Mouse (Mus musculus): ENCODE measurements around the gene Wnt9a. TPM values are rescaled to one million over a fixed set of nuclear protein-coding genes. Genes with fewer than 3 reads are reported as not detected.

Gene Wnt9a
- polyA plus RNA-seq, 1 experiment = not detected

DNA sequence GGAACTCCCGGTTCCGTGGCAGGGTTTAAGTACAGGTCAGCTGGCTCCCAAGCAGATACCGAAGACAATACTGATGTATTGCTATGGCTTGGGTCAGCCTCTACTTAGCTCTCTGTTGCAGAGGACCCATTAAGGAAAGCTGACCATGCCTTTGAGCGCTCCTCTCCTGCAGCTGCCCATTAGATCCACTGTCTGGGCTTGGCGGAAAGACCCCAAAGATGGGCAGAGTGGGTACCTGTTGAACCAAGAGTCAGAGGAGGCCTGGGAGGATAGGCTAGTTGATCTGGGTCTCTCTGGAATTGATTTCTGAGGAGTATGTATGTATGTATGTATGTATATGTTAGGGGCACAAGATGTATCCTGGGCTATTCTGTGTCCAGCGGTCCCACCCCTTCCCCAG is 1.9 kb downstream of the Wnt9a start:
- H3K4me1 ChIP-seq (ENCODE audit: control insufficient read depth, insufficient read depth, low read length) = peaks cover 38% of the 10 kb centered on the region
- H3K4me3 ChIP-seq (ENCODE audit: insufficient read depth, low read depth, low read length) = no peak overlapping the region
- no peak overlapping the region for H3K27ac ChIP-seq (ENCODE audit: insufficient read depth, low read depth, low read length)
- no peak for TF ChIP-seq CTCF (IDR thresholded peaks at IDR 0.05; ENCODE audit: insufficient read depth, low read depth, low read length)
- TF ChIP-seq POLR2A (IDR thresholded peaks at IDR 0.05; ENCODE audit: insufficient read depth, low read depth, low read length) = no peak
- WGBS = 58% methylated on average over 6 of the region's 6 CpGs

DNA sequence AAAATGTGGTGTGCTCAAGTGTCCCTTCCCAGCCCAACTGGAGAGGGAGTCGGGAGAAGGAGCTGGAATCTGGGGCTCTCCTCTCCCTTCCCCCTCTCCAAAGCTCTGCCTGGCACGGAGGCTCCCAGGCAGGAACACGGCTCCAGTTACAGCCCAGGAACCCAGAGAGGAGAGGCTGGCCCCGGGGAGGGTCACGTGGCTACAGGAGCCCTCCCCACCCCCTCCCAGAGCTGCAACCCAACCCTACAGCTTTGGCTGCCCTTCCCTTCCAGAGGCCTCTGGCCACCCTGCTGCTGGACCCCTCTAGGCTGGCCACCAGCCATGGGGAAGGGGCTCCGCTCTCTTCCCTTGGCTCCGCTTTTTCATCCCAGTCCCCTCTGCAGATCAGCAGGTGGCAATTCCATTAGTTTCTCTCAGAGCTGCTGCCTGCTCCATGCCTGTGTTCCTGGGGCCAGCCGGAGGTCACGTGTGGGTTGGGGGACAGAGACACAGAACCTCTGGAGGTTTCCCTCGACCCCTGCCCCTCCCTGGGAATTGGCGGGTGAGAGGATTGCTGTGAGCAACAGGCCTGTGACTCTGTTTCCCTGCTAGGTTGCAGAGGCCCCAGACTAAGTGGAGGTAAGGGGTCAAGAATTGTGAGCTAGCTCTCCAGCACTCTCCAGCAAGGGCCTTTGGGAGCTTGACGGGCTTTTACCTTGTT is 2.5 kb downstream of the Wnt9a start:
- 50% methylated on average over 12 of the region's 12 CpGs for WGBS
- Histone ChIP-seq H3K4me3 (ENCODE audit: insufficient read depth, low read depth, low read length) (no peak overlapping the region), H3K27ac (ENCODE audit: insufficient read depth, low read depth, low read length) (no peak overlapping the region), H3K4me1 (ENCODE audit: control insufficient read depth, insufficient read depth, low read length) (peaks cover 44% of the 10 kb centered on the region)
- TF ChIP-seq POLR2A (IDR thresholded peaks at IDR 0.05; ENCODE audit: insufficient read depth, low read depth, low read length) (no peak), CTCF (IDR thresholded peaks at IDR 0.05; ENCODE audit: insufficient read depth, low read depth, low read length) (no peak)

DNA sequence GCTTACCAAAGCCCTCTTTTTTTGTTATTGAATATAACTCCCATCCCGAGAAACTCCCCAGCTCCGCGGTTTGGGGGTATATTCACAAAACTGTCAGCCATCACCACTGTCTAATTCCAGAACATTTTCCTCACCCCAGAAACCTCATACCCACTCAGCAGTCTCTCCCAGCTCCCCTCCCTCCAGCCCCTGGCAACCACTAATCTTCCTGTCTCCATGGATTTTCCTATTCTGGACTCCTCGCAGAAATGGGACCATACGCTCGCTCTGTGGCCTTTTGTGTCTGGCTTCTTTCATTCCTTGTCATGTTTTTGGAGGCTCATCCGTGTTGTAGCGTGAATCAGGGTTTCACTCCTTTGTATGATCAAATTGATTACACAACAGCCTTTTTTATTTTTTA is 3.2 kb downstream of the Wnt9a start:
- 42% methylated on average over 8 of the region's 8 CpGs for WGBS
- TF ChIP-seq POLR2A (IDR thresholded peaks at IDR 0.05; ENCODE audit: insufficient read depth, low read depth, low read length) (no peak), CTCF (IDR thresholded peaks at IDR 0.05; ENCODE audit: insufficient read depth, low read depth, low read length) (no peak)
- Histone ChIP-seq H3K27ac (ENCODE audit: insufficient read depth, low read depth, low read length) (no peak overlapping the region), H3K4me3 (ENCODE audit: insufficient read depth, low read depth, low read length) (no peak overlapping the region), H3K4me1 (ENCODE audit: control insufficient read depth, insufficient read depth, low read length) (peaks cover 45% of the 10 kb centered on the region)

DNA sequence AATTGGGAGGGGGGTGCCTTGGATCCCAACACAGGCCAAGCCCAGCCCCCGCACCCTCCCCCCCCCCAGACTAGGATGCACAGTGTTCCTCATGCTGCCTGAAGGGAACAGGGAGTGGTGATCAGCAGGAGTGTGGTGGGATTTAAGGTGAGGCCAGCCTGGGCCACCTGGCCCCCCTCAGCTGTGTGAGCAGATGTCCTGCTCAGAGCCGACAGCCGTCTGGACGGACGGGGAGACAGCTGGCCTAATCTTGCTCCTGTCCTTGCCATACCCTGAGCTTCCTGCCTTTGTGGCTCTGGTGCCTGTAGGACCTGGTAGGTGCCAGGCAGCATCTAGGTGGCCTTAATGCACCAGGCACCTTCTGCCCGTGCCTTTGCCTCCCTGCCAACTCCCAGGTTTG is 5.3 kb downstream of the Wnt9a start:
- TF ChIP-seq CTCF (IDR thresholded peaks at IDR 0.05; ENCODE audit: insufficient read depth, low read depth, low read length) (no peak), POLR2A (IDR thresholded peaks at IDR 0.05; ENCODE audit: insufficient read depth, low read depth, low read length) (no peak)
- peaks cover 34% of the 10 kb centered on the region for H3K4me1 ChIP-seq (ENCODE audit: control insufficient read depth, insufficient read depth, low read length)
- H3K4me3 ChIP-seq (ENCODE audit: insufficient read depth, low read depth, low read length) = no peak overlapping the region
- no peak overlapping the region for H3K27ac ChIP-seq (ENCODE audit: insufficient read depth, low read depth, low read length)
- WGBS = 81% methylated on average over 6 of the region's 6 CpGs

DNA sequence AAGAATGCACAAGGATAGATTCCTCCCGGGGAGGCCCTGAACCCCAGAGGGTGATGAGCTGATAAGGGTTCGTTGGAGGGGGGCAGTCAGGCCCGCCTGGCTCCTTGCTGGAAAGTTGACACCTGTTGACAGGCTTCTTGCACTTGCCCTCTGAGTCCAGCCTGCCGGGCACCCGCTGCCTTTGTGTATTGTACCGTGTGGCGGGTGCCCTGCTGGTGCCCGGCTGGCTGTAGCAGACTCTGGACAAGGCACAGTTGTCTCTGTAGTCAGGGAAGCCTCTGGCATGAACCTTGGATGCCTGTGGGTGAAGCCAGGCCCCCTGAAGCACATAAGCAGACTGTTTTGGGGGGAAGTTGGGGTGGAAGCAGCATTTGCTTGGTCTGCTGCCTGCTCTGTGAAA is 5.8 kb downstream of the Wnt9a start:
- Histone ChIP-seq H3K4me3 (ENCODE audit: insufficient read depth, low read depth, low read length) (no peak overlapping the region), H3K27ac (ENCODE audit: insufficient read depth, low read depth, low read length) (no peak overlapping the region), H3K4me1 (ENCODE audit: control insufficient read depth, insufficient read depth, low read length) (peaks cover 29% of the 10 kb centered on the region)
- TF ChIP-seq CTCF (IDR thresholded peaks at IDR 0.05; ENCODE audit: insufficient read depth, low read depth, low read length) (no peak), POLR2A (IDR thresholded peaks at IDR 0.05; ENCODE audit: insufficient read depth, low read depth, low read length) (no peak)
- 58% methylated on average over 8 of the region's 8 CpGs for WGBS

DNA sequence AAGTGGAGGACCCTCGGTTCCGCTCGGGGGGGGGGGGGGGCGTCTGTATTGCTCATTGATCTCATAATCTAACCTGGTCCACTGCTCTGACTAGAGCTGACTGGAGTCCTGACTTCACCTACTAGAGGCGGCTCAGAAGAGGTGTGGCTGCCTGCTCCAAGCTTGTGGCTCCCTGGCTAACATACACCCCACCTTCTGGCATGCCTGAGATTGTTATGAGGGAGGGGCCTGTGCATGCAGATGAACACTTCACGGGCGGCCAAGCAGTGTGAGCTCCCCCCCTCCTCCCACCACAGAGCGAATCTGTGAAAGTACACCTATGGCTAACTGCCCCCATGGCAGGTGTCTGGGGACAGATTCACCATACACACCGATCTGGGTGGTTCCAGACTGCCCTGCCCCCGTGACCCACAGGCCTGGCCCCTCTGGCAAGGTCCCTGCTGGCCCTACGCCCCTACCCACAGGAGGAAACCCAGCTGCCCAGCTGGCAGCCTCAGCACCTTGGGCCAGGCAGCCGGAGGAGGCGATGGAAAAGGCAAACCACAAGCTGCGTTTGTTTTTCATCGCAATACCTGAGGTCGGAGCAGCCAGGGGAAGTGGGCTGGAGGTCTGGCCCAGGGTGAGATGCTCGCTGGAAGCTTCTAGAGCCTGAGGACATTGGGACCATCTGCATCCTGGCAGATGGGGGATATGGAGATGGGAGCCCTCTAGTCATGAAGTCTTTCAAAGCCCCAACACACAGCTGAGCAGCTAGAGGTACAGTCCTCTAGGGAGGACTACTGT is 6.5 kb downstream of the Wnt9a start:
- Histone ChIP-seq H3K4me3 (ENCODE audit: insufficient read depth, low read depth, low read length) (no peak overlapping the region), H3K27ac (ENCODE audit: insufficient read depth, low read depth, low read length) (no peak overlapping the region), H3K4me1 (ENCODE audit: control insufficient read depth, insufficient read depth, low read length) (peaks cover 24% of the 10 kb centered on the region)
- WGBS = 53% methylated on average over 17 of the region's 17 CpGs
- TF ChIP-seq POLR2A (IDR thresholded peaks at IDR 0.05; ENCODE audit: insufficient read depth, low read depth, low read length) = no peak
- TF ChIP-seq CTCF (IDR thresholded peaks at IDR 0.05; ENCODE audit: insufficient read depth, low read depth, low read length) = no peak

- 37% methylated on average over 11 of the region's 11 CpGs for WGBS
- Histone ChIP-seq H3K27ac (ENCODE audit: insufficient read depth, low read depth, low read length) (no peak overlapping the region), H3K4me3 (ENCODE audit: insufficient read depth, low read depth, low read length) (no peak overlapping the region), H3K4me1 (ENCODE audit: control insufficient read depth, insufficient read depth, low read length) (peaks cover 16% of the 10 kb centered on the region)
- TF ChIP-seq POLR2A (IDR thresholded peaks at IDR 0.05; ENCODE audit: insufficient read depth, low read depth, low read length) = no peak
- TF ChIP-seq CTCF (IDR thresholded peaks at IDR 0.05; ENCODE audit: insufficient read depth, low read depth, low read length) = no peak
These were observed 7.2 kb downstream of the Wnt9a start for GRCm38 (mm10) chr11:59313944-59314343.

GRCm38 (mm10) chr11:59316517-59316916 is 9.8 kb downstream of the Wnt9a start:
- Histone ChIP-seq H3K4me3 (ENCODE audit: insufficient read depth, low read depth, low read length) (no peak overlapping the region), H3K4me1 (ENCODE audit: control insufficient read depth, insufficient read depth, low read length) (peaks cover 10% of the 10 kb centered on the region), H3K27ac (ENCODE audit: insufficient read depth, low read depth, low read length) (no peak overlapping the region)
- 73% methylated on average over 6 of the region's 6 CpGs for WGBS
- TF ChIP-seq CTCF (IDR thresholded peaks at IDR 0.05; ENCODE audit: insufficient read depth, low read depth, low read length) (no peak), POLR2A (IDR thresholded peaks at IDR 0.05; ENCODE audit: insufficient read depth, low read depth, low read length) (no peak)

GRCm38 (mm10) chr11:59322988-59323387 is 16.3 kb downstream of the Wnt9a start:
- TF ChIP-seq CTCF (IDR thresholded peaks at IDR 0.05; ENCODE audit: insufficient read depth, low read depth, low read length) (no peak), POLR2A (IDR thresholded peaks at IDR 0.05; ENCODE audit: insufficient read depth, low read depth, low read length) (no peak)
- no peaks in the 10 kb centered on the region for H3K4me1 ChIP-seq (ENCODE audit: control insufficient read depth, insufficient read depth, low read length)
- no peak overlapping the region for H3K27ac ChIP-seq (ENCODE audit: insufficient read depth, low read depth, low read length)
- no peak overlapping the region for H3K4me3 ChIP-seq (ENCODE audit: insufficient read depth, low read depth, low read length)
- WGBS = 65% methylated on average over 3 of the region's 3 CpGs
